Mouse (Mus musculus) liver, embryonic 14.5 days (tissue): ENCODE measurements at regions not wholly inside any gene's neighbourhood (a gene's known extent, or its start where the extent isn't known, plus 50 kb on each side); places are given as distances from the start of the nearest gene placed in this dataset.

Source experiments
- CTCF ChIP-seq: IDR thresholded peaks from 2 replicates; pipeline ENCODE4 v1.5.1; 2016; ENCODE audit warnings: antibody characterized with exemption, low read depth, control low read depth
- EP300 ChIP-seq: IDR thresholded peaks from 2 replicates; pipeline ENCODE4 v1.6.1; 2016; ENCODE audit warnings: antibody characterized with exemption, low read depth

GRCm38 (mm10) chr14:71948701-71949100 lies 542.9 kb downstream of the Gm9195 start:
- no peak for TF ChIP-seq CTCF
- TF ChIP-seq EP300: no peak
